Mouse (Mus musculus) megakaryocyte, embryonic 14.5 days (primary cell): ENCODE data around the gene Cd300c. TPM values are rescaled to one million over a fixed set of nuclear protein-coding genes. Genes with fewer than 3 reads are reported as not detected.
"Not testable (repeated sequence)": the region's sequence is repeated elsewhere in the genome, so short reads cannot be mapped to it uniquely, and the experiment has no call there.

Experiments
- H3K27me3 ChIP-seq: replicated peaks from 2 replicates; pipeline ENCODE3; 2012; ENCODE audit warnings: inconsistent platforms
- H3K36me3 ChIP-seq: replicated peaks from 2 replicates; pipeline ENCODE3; 2012; ENCODE audit warnings: low read length, inconsistent platforms, mixed read lengths
- H3K4me1 ChIP-seq: 2 replicates; pipeline ENCODE4 v1.6.1; 2012; ENCODE audit warnings: inconsistent platforms
- H3K4me3 ChIP-seq: replicated peaks from 2 replicates; pipeline ENCODE3; 2012; ENCODE audit warnings: moderate library complexity, mild to moderate bottlenecking, inconsistent platforms
- H3K9me3 ChIP-seq: 2 replicates; pipeline ENCODE4 v1.6.1; 2012; ENCODE audit warnings: inconsistent platforms
- FLI1 ChIP-seq: IDR thresholded peaks from 2 replicates; pipeline ENCODE4 v1.6.1; 2012; ENCODE audit warnings: low read length, inconsistent platforms, mixed read lengths
- GATA1 ChIP-seq: IDR thresholded peaks from 3 replicates; pipeline ENCODE4 v1.6.1; 2012; ENCODE audit warnings: mixed read lengths, low read length, inconsistent platforms, borderline replicate concordance
- polyA plus RNA-seq: library from polyadenylated mRNA; stranded (reverse); fragments of >175 nt; gene quantifications from 2 replicates; pipeline ENCODE4 v1.2.3, GENCODE M21; 2012; ENCODE audit warnings: low replicate concordance; ENCODE audit not compliant: insufficient read depth

Gene Cd300c
- not detected in 2 replicates for polyA plus RNA-seq

GRCm38 (mm10) chr11:114968752-114969207 is at the start of gene Cd300c:
TSS of gene Cd300c (minus strand) at chr11:114969157.
- no peak within 1 kb of the TSS for H3K4me3 ChIP-seq
- H3K27me3 ChIP-seq = no peaks in the 10 kb centered on the region
- no peaks in the 10 kb centered on the region for H3K9me3 ChIP-seq
- no peak for TF ChIP-seq GATA1
- TF ChIP-seq FLI1 = no peak
- peaks cover 30% of the 10 kb centered on the region for H3K4me1 ChIP-seq
- no peaks in the 10 kb centered on the region for H3K36me3 ChIP-seq

DNA sequence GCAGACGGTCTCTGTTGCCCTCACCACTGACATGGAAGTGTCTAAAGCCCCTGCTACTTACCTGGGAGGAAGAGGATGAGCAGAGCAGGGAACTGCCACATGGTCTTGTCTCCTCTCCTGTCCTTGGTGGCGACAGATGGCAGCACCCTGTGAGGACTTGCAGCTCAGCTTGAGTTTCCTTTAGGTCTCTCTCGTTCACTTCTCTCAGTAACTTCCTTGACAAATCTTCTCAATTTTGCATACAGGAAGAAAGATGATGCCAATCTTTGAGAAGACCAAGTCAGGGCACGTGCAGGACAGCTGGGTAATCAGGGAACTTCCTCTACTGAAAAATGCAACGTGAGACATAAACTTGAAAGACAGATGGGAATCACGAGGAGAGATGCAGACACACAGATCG is 47.1 kb upstream of the Cd300c start, which contains the start of gene Cd300ld2:
Gene Cd300ld2, minus strand, starts transcription at position 101 of the 400 bp plus-strand sequence.
- H3K9me3 ChIP-seq, H3K4me3 ChIP-seq, H3K36me3 ChIP-seq, H3K4me1 ChIP-seq, H3K27me3 ChIP-seq: not testable (repeated sequence)

DNA sequence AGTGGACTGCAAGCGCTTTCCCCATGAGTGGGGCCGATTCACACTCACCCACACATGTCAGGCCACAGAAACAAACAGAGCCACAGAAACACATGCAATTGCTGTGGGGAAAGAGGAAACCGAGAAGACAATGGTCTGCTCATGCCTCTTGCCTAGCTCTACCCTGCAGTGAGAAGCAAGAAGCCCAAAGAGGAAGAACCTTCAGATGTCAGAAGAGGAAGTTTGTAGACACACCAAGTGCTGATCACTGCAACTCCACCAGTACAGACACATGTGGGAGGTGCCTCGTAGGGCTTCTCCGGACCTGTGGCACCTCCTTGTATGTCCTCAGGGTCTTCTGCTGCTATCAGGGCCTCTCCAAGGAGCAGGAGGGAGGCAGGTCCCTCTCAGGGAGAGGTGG is 35.1 kb upstream of the Cd300c start:
- Histone ChIP-seq H3K4me1 (peaks cover 37% of the 10 kb centered on the region), H3K9me3 (peaks cover 7% of the 10 kb centered on the region; the same call in 1 of the 2 replicates), H3K27me3 (peaks cover 55% of the 10 kb centered on the region), H3K36me3 (no peaks in the 10 kb centered on the region), H3K4me3 (peak overlapping the region; percentile 72)
- no peak for TF ChIP-seq GATA1
- TF ChIP-seq FLI1 = no peak

- no peaks in the 10 kb centered on the region for H3K36me3 ChIP-seq
- TF ChIP-seq FLI1 = no peak
- no peak for TF ChIP-seq GATA1
- peaks cover 49% of the 10 kb centered on the region for H3K4me1 ChIP-seq
- H3K27me3 ChIP-seq = peaks cover 64% of the 10 kb centered on the region
- peaks cover 7% of the 10 kb centered on the region; the same call in 1 of the 2 replicates for H3K9me3 ChIP-seq
- peak within 1 kb of the TSS; percentile 79 for H3K4me3 ChIP-seq
Observed at GRCm38 (mm10) chr11:115001474-115002040, 32.6 kb upstream of the Cd300c start, which contains the start of gene Cd300c2. TSS of gene Cd300c2 (minus strand) at chr11:115001880.

- Histone ChIP-seq H3K4me3 (peak within 1 kb of the TSS; percentile 15), H3K9me3 (no peaks in the 10 kb centered on the region)
- TF ChIP-seq GATA1 = no peak
Observed at GRCm38 (mm10) chr11:114989793-114990192, 20.8 kb upstream of the Cd300c start, which contains the start of gene Cd300ld. TSS of gene Cd300ld (minus strand) at chr11:114989922.

GRCm38 (mm10) chr11:114981866-114982265 is 12.9 kb upstream of the Cd300c start:
- TF ChIP-seq GATA1 (no peak), FLI1 (no peak)
- no peaks in the 10 kb centered on the region for H3K36me3 ChIP-seq
- H3K27me3 ChIP-seq = no peaks in the 10 kb centered on the region
- no peaks in the 10 kb centered on the region for H3K9me3 ChIP-seq
- peaks cover 30% of the 10 kb centered on the region for H3K4me1 ChIP-seq
- H3K4me3 ChIP-seq = peak overlapping the region; percentile 28

More at GRCm38 (mm10) chr11:114989793-114990192, 20.8 kb upstream of the Cd300c start, which contains the start of gene Cd300ld:
- Histone ChIP-seq H3K4me1 (peaks cover 13% of the 10 kb centered on the region), H3K36me3 (no peaks in the 10 kb centered on the region), H3K27me3 (peaks cover 21% of the 10 kb centered on the region)

DNA sequence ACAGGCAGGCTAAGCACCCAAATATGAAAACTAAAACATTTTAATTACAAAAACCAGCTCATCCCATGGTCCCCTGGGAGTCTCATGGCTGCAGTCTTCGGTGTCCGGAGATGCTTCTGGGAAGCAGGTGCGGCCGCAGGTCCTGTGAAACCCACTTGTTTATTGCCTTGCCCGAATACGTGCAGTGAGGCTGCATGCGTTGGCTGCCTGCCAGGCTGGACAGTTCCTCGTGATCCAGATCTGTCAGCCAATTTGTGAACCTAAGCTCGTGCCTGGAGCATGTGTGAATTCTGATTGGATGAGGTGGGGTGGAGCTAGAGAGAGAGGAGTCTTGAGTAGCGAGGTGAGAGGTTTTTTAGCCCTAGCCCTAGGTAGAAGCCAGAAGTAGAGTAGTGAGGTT is 3.8 kb upstream of the Cd300c start:
- H3K27me3 ChIP-seq = no peaks in the 10 kb centered on the region
- H3K36me3 ChIP-seq = no peaks in the 10 kb centered on the region
- H3K4me3 ChIP-seq = no peak overlapping the region
- TF ChIP-seq FLI1 (no peak), GATA1 (no peak)
- peaks cover 14% of the 10 kb centered on the region for H3K4me1 ChIP-seq
- no peaks in the 10 kb centered on the region for H3K9me3 ChIP-seq

DNA sequence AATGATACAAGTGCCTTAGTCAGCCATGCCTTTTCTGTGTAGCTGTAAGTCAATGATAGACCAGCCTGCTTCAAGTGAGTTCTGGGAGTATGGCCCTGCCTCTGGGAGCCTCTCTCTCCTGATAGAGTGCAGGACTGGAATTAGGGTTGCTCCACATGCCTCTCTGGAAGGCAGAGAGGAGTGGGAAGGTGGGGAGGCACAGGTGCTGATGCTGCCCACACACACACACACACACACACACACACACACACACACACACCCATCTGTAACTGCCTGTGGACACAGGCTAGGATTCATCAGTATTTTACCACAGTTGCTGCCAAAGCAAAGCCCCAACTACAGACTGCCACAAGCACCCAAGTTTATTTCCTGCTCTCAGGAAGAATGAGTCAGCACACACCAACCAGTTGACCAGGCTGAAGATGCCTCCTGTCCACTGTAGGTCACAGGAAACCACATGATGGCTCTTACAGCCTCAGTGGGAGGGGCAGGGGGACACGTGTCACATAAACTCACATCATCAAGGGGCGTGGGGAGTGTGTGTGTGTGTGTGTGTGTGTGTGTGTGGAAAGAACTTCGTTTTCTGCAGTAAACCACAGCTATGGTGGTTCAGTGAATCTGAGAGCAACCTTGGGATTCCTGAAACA is 3.7 kb downstream of the Cd300c start:
- Histone ChIP-seq H3K4me1 (peaks cover 61% of the 10 kb centered on the region), H3K27me3 (peaks cover 7% of the 10 kb centered on the region), H3K36me3 (no peaks in the 10 kb centered on the region), H3K4me3 (peak overlapping the region; percentile 82), H3K9me3 (no peaks in the 10 kb centered on the region)
- TF ChIP-seq GATA1 (no peak), FLI1 (no peak)

DNA sequence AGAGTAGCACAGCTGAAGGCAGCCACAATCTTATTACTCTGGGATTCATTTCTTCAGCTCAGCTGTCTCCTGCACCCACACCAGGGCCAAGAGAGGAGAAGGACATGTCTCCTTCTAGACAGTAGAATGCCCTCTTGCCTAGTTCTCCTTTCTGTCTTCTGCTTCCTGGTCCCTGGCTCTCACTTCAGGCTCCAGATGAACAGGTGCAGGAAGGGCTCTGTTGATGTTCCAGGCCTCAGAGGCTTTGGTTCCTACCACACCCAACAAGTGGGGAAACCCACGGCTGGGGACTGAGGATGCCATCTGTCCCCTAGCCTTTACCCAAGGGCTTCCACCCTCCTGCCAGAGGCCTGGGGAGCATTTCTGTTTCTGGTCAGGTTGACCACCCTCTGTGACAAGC is 8.6 kb downstream of the Cd300c start:
- Histone ChIP-seq H3K4me3 (no peak overlapping the region), H3K9me3 (no peaks in the 10 kb centered on the region), H3K27me3 (peaks cover 25% of the 10 kb centered on the region), H3K36me3 (no peaks in the 10 kb centered on the region), H3K4me1 (peaks cover 66% of the 10 kb centered on the region)
- no peak for TF ChIP-seq FLI1
- TF ChIP-seq GATA1 = no peak

DNA sequence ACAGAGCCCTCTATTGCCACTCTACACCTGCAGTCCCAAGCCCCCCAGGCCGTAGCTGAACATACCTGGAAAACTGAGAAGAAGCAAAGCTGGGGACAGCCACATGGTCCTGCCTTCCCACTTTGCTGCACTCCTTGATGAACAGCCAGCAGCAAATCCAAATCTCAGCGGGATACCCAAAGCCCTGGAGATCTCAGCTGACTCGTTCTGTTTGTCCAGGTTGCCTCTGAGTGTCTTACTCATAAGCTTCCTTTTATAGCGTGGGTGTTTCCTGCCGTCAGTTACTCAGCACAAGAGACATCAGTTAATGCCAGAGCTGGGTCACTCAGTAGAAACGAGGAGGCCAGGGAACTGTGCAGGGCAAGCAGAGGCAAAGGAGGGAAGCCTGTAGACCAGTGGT is 34.8 kb downstream of the Cd300c start, which contains the start of gene Cd300lb:
Gene Cd300lb, minus strand, starts transcription at position 243 of the 400 bp plus-strand sequence.
- peaks cover 3% of the 10 kb centered on the region for H3K9me3 ChIP-seq
- H3K36me3 ChIP-seq = no peaks in the 10 kb centered on the region
- H3K27me3 ChIP-seq = peaks cover 11% of the 10 kb centered on the region
- H3K4me3 ChIP-seq = peak within 1 kb of the TSS; percentile 88
- peaks cover 63% of the 10 kb centered on the region for H3K4me1 ChIP-seq
- no peak for TF ChIP-seq GATA1
- TF ChIP-seq FLI1 = no peak
